8 mouse cellular contexts compared by ENCODE assay signal in the genomic region with DNA sequence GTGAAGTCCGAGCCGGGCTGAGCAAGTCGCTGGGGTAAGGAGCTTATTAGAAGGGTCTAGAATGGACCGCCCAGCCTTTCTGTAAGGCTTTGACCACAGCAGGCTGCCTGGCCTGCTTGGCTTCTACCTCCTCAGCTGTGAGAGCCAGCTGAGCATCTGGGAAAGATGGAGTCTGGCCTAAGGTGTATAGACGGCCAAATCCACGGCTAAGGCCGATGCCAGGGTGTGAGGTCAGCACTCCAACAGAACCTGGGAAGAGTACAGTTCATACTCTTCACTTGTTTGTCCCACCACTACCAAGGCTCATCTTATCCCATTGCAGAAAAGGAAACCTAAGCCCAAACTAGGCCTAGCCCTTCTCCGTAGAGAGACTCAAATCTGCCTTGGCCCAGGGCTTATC. TPM values are rescaled to one million over a fixed set of nuclear protein-coding genes. Genes with fewer than 3 reads are reported as not detected.
DNase-seq lines count a peak whose midpoint lies in the region; ATAC-seq and TF ChIP-seq lines count a peak whose summit lies in the region.

No protein-coding gene starts in this region.

- no peaks in the 10 kb centered on the region for H3K27me3 ChIP-seq in lung, embryonic 14.5 days (ENCODE audit: insufficient read depth, low read length)
- H3K27me3 ChIP-seq in forebrain, embryonic 11.5 days (ENCODE audit: control insufficient read depth, insufficient read depth, low read length), result no peaks in the 10 kb centered on the region
- H3K27me3 ChIP-seq in limb, embryonic 12.5 days, result peaks cover 44% of the 10 kb centered on the region
- H3K27me3 ChIP-seq in stomach, embryonic 15.5 days (replicated peaks), result no peaks in the 10 kb centered on the region; the same call in 1 of the 2 replicates

- H3K4me1 ChIP-seq in lung, embryonic 14.5 days (ENCODE audit: insufficient read depth), result peaks cover 20% of the 10 kb centered on the region
- peaks cover 24% of the 10 kb centered on the region for H3K4me1 ChIP-seq in forebrain, embryonic 11.5 days (replicated peaks; ENCODE audit: control insufficient read depth, insufficient read depth, low read length)
- peaks cover 24% of the 10 kb centered on the region for H3K4me1 ChIP-seq in limb, embryonic 12.5 days (replicated peaks)
- peaks cover 29% of the 10 kb centered on the region for H3K4me1 ChIP-seq in stomach, embryonic 15.5 days

- H3K27ac ChIP-seq in lung, embryonic 14.5 days (ENCODE audit: low read depth), result no peak overlapping the region
- H3K27ac ChIP-seq in forebrain, embryonic 11.5 days (ENCODE audit: low read depth, low read length), result no peak overlapping the region
- H3K27ac ChIP-seq in limb, embryonic 12.5 days, result no peak overlapping the region
- no peak overlapping the region for H3K27ac ChIP-seq in stomach, embryonic 15.5 days

- peak overlapping the region; percentile 88 for H3K4me2 ChIP-seq in lung, embryonic 14.5 days
- H3K4me2 ChIP-seq in forebrain, embryonic 11.5 days (ENCODE audit: low read depth, low read length, severe bottlenecking), result peak overlapping the region; percentile 89
- peak overlapping the region; percentile 94 for H3K4me2 ChIP-seq in limb, embryonic 12.5 days
- H3K4me2 ChIP-seq in stomach, embryonic 15.5 days, result peak overlapping the region; percentile 96

- H3K36me3 ChIP-seq in lung, embryonic 14.5 days (ENCODE audit: insufficient read depth), result no peaks in the 10 kb centered on the region
- no peaks in the 10 kb centered on the region for H3K36me3 ChIP-seq in forebrain, embryonic 11.5 days (ENCODE audit: control insufficient read depth, insufficient read depth, low read length)
- no peaks in the 10 kb centered on the region for H3K36me3 ChIP-seq in limb, embryonic 12.5 days
- no peaks in the 10 kb centered on the region for H3K36me3 ChIP-seq in stomach, embryonic 15.5 days

- 70% methylated on average over 8 of the region's 8 CpGs for WGBS in lung, embryonic 14.5 days
- 65% methylated on average over 8 of the region's 8 CpGs for WGBS in forebrain, embryonic 11.5 days
- 84% methylated on average over 8 of the region's 8 CpGs for WGBS in limb, embryonic 12.5 days
- WGBS in stomach, embryonic 15.5 days, result 83% methylated on average over 8 of the region's 8 CpGs

- DNase-seq in lung, embryonic 14.5 days, result no peak
- no peak for DNase-seq in lung, postnatal 14 days
- DNase-seq in forebrain, embryonic 11.5 days (ENCODE audit: low spot score), result no peak
- DNase-seq in right cerebral cortex, adult 2 months (ENCODE audit: low spot score in 2 of 2), result no peak
- DNase-seq in thymus, postnatal 14 days, result no peak
- DNase-seq in layer of hippocampus, adult 18-20 months (ENCODE audit: low spot score in 2 of 2), result no peak

- peak overlapping the region; percentile 72 for H3K4me3 ChIP-seq in lung, embryonic 14.5 days (ENCODE audit: low read depth, low read length)
- peak overlapping the region; percentile 68 for H3K4me3 ChIP-seq in forebrain, embryonic 11.5 days (ENCODE audit: low read depth, low read length)
- H3K4me3 ChIP-seq in limb, embryonic 12.5 days (replicated peaks), result peak overlapping the region; percentile 68; the same call in 1 of the 2 replicates
- peak overlapping the region; percentile 62 for H3K4me3 ChIP-seq in stomach, embryonic 15.5 days (replicated peaks)

- no peaks in the 10 kb centered on the region for H3K9me3 ChIP-seq in lung, embryonic 14.5 days (ENCODE audit: low read depth, low read length)
- no peaks in the 10 kb centered on the region for H3K9me3 ChIP-seq in forebrain, embryonic 11.5 days (ENCODE audit: control insufficient read depth, low read length)
- H3K9me3 ChIP-seq in limb, embryonic 12.5 days, result no peaks in the 10 kb centered on the region
- H3K9me3 ChIP-seq in stomach, embryonic 15.5 days, result no peaks in the 10 kb centered on the region

- no peak for TF ChIP-seq CTCF in lung, embryonic 14.5 days (IDR thresholded peaks at IDR 0.05; ENCODE audit: low read depth)

- ATAC-seq in lung, embryonic 14.5 days (ENCODE audit: insufficient read depth), result no peak
- ATAC-seq in forebrain, embryonic 11.5 days (replicated peaks; ENCODE audit: low FRiP score), result no peak
- ATAC-seq in limb, embryonic 12.5 days (ENCODE audit: insufficient number of reproducible peaks, insufficient read depth, low FRiP score, low TSS enrichment, low read depth), result no peak
- ATAC-seq in stomach, embryonic 15.5 days (ENCODE audit: insufficient read depth, low FRiP score, low read depth), result no peak

- H3K9ac ChIP-seq in lung, embryonic 14.5 days, result peak overlapping the region; percentile 88
- H3K9ac ChIP-seq in forebrain, embryonic 11.5 days (ENCODE audit: low read length), result peak overlapping the region; percentile 93
- H3K9ac ChIP-seq in limb, embryonic 12.5 days (replicated peaks), result no peak overlapping the region
- H3K9ac ChIP-seq in stomach, embryonic 15.5 days, result 0 out of 2 replicates have a peak overlapping the region, but pooled peaks have one; percentile 45

RNA-seq across cellular contexts. Expression of a gene that starts 1.3 kb away (rescaled TPM):
- polyA plus RNA-seq in lung, embryonic 14.5 days (2014; fragmentation: Nextera tagmentation; extraction: Ambion mirVana), result 22.2 and 26.2 TPM in 2 replicates
- 24.0 and 26.5 TPM in 2 replicates for polyA plus RNA-seq in forebrain, embryonic 11.5 days (2014; fragmentation: Nextera tagmentation; extraction: Ambion mirVana)
- 7.6 and 8.0 TPM in 2 replicates for polyA plus RNA-seq in limb, embryonic 12.5 days (2016; fragmentation: Nextera tagmentation; extraction: Ambion mirVana)
- 9.6 and 10.2 TPM in 2 replicates for polyA plus RNA-seq in stomach, embryonic 15.5 days (2015; fragmentation: Nextera tagmentation; extraction: Ambion mirVana)
- total RNA-seq in layer of hippocampus, adult 18-20 months (2021), result 100 to 1,000 TPM; 214 to 231 TPM
